Mouse (Mus musculus): ENCODE results near the gene Map7d1.

DNA sequence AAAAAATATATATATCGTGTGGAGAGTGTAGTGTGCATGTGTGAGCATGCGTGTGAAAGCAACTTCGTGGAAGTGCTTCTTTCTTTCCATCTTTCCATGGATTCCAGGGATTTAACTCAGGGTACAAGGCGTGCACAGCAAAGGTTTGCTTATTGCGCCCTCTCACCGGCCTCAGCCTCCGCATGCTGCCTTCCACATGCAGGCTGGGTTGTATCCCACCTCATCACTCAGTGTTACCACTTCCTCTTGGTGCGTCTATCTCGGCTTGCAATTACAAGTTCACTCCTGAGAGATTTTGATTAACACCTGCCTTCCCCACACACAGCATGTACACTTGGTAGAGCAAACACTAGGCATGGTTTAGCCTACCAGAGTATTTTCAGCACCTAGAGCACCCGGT lies 21.0 kb downstream of the Map7d1 start:
- TF ChIP-seq POLR2A (IDR thresholded peaks at IDR 0.05; ENCODE audit: low read depth, low read length): no peak
- no peak for TF ChIP-seq CTCF (conservative IDR thresholded peaks at IDR 0.05; ENCODE audit: insufficient read depth, insufficient read length, low read depth, low read length)

All from kidney, adult 2 months (tissue).